Mouse (Mus musculus) spleen, adult 18-20 months (tissue): Measurements from ENCODE around the gene Pcnx3.

Experiments
- DNase-seq, 2 experiments: peaks; one replicate each; pipeline ENCODE4 v3.0.0; 2022; ENCODE audit warnings: mixed read lengths in 2 of 2

Pcnx3 gene

GRCm38 (mm10) chr19:5668372-5668771, 20.3 kb downstream of the Pcnx3 start:
- no peak for DNase-seq

- no peak for DNase-seq
Observed at GRCm38 (mm10) chr19:5666386-5666785, 22.3 kb downstream of the Pcnx3 start.

- DNase-seq = no peak
Observed at GRCm38 (mm10) chr19:5665465-5665864, 23.2 kb downstream of the Pcnx3 start.

DNA sequence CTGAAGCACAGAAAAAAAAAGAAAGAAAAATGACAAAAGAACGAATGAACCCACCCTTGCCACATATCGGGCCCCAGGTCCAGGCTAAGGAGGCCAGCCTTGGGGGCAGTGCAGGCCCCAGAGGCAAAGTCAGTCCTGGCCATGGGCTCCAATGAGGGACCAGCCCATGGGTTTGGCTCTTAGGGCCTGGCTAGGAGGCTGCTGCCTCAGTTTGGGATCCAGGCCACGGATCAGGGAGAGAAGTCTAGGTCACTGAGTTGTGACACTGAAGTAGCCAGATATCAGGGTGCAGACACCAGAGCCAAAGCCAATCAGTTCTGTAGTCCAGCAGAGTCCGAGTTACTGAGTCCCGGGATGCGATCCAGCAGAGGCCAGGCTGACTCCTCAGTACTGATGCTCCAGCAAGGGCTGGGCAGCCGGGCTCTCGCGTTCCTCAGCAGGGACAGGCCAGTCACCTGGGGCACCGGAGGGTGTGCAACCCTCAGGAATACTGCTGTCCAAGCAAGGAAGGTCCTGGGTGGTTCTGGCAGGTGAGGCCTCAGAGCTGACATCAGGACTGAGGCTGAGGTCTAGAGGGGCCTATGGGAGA, 23.9 kb downstream of the Pcnx3 start:
- DNase-seq = no peak

GRCm38 (mm10) chr19:5662981-5663913, 25.5 kb downstream of the Pcnx3 start, which contains the start of gene Sipa1:
Gene Sipa1 (minus strand): TSS chr19:5663707.
- DNase-seq = peak; percentile 97 to 98

DNA sequence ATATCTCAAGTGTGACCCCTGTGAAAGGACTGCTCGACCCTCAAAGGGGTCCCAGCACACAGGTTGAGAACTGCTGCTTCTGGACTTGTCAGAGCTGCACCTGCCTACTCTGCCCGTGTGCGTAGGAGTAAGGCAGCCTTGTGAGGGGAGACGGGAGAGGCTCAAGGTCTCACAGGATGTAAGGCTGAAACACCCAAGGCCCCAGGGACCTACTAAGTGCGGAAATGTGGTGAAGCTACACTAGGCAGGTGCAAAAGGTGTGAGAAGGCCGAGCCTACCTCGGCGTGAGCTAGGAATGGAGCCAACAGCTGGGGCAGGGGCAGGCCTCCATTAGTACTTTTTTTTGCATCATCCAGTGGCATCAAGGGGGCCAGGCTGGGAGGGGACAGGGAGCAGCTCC, 26.4 kb downstream of the Pcnx3 start:
- DNase-seq = peak; percentile 63 to 73

- peak; percentile 72 to 80 for DNase-seq
Observed at GRCm38 (mm10) chr19:5660942-5661751, 27.6 kb downstream of the Pcnx3 start.

GRCm38 (mm10) chr19:5654720-5655298, 33.9 kb downstream of the Pcnx3 start:
- no peak for DNase-seq

DNA sequence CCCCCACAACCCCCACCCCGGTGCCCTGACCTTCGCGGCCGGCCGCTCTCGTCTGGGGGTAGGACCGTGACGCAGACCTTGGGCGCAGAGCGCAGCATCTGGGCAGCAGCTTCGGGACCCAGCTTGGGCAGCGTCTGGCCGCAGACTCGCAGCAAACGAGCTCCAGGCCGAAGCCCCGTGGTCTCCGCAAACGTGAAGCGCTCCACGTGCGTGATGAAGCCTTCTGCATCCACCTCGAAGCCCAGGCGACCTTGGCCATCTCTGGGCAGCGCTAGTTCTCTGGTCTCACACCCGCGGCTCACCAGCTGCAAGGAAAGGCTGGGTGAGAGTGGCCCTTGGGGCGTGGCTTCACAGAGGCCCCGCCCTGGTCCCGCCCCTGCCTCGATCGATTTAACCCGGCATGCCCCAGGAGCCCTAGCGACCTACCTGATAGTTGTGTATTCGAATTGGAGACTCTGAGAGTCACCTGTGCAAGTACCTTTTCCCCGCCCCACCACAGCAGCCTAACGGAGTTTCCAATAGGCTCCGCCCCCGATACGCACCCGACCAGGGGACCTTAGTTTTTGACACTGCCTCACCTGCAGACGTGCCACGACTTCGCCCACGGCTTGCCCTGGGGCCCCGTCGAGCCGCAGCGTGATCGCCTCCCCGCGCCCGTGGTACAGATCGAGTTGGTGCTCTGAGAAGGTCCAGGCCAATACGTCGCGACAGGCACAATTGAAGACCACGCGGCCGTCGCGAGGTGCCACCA, 34.6 kb downstream of the Pcnx3 start:
- DNase-seq = no peak

- no peak for DNase-seq
Observed at GRCm38 (mm10) chr19:5652570-5652969, 36.1 kb downstream of the Pcnx3 start.

GRCm38 (mm10) chr19:5651502-5652274, 37.0 kb downstream of the Pcnx3 start:
- no peak for DNase-seq

DNA sequence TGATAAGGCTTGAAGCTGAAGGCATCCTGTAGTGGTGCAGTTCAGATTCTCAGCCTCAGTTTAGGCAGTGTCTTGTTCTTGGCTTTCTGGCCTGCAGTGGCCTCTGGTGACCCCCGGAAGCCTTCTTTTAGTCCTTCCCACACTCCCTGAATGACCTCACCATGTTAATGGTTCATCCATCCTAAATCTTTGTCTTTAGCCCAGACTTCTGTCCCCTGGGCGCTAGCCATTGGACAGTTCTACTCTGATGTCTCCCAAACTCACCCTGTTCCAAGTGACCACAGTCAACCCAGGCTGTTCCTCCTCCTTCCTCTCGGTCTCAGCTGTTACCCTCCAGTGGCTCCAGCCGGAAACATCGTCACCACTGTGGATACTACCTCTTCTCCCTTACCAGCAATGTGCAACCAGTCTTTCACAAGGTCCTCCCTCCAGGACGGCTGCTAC, 39.4 kb downstream of the Pcnx3 start:
- no peak for DNase-seq

- DNase-seq = peak; percentile 78 to 81
Observed at GRCm38 (mm10) chr19:5648401-5649297, 40.1 kb downstream of the Pcnx3 start.

DNA sequence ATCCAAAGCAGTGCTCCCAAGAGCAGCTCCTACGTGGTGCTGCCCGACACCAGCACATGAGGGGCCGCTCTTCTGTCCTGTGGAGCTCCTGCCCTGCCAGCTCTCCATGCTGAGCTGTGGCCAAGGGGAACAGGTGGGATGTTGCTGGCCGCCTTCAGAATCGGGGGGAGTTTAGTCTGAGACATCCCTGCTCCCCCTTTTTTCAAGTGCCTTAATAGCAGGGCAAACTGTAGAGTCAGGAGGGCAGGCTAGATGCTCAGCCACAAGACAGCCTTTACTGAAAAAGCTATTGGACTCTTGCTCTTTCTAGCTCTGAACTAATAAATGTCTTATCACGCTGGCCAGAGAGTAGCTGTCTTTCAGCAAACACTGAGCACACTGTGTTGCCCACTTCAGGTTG, 40.9 kb downstream of the Pcnx3 start:
- DNase-seq = no peak

DNA sequence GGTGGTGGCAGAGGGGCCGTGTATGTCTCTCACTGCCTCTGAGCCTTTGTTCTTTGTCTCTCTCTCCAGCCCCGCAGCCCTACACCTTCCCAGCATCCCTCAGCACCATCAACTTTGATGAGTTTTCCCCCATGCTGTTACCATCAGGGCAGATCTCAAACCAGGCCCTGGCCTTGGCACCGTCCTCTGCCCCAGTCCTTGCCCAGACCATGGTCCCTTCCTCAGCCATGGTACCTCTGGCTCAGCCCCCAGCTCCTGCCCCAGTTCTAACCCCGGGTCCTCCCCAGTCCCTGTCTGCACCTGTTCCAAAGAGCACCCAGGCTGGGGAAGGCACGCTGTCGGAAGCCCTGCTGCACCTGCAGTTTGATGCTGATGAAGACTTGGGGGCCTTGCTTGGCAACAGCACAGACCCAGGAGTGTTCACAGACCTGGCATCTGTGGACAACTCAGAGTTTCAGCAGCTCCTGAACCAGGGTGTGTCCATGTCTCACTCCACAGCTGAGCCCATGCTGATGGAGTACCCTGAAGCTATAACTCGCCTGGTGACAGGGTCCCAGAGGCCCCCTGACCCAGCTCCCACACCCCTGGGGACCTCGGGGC, 41.9 kb downstream of the Pcnx3 start:
- no peak for DNase-seq

- no peak for DNase-seq
Observed at GRCm38 (mm10) chr19:5645280-5645679, 43.4 kb downstream of the Pcnx3 start.

DNA sequence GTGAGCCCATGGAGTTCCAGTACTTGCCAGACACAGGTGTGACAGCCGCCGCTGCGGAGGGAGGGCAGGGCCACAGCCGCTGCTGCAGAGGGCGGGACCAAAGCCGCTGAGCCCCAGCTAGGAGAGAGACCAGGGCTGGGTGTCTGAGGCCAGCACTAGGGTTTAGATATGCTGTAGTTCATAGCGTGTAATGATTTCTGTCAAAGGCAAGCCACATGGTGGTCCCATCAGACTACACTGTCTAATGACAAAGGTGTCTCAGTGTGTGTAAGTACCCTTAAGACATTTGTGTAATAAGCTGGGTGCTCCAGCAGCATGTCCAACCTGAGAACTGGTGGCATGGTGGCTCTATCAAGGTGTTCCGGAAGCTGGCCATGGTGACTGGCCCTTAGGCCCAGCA, 47.1 kb downstream of the Pcnx3 start:
- no peak for DNase-seq

DNA sequence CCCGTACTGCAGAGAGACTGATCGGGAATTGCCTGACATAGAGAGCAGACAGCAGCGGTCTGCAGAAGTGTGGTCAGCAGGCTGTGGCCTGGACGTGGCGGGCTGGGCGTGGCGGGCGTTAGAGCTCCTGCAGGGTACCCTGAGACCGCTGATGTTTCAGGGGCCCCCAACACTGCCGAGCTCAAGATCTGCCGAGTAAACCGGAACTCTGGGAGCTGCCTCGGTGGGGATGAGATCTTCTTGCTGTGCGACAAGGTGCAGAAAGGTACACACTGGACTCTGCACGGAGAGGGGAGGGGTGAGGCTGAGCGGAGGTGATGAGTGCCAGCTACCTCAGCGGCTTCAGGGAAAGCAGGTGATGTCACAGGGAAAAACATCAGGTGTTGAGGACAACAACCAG, 47.7 kb downstream of the Pcnx3 start:
- no peak for DNase-seq

DNA sequence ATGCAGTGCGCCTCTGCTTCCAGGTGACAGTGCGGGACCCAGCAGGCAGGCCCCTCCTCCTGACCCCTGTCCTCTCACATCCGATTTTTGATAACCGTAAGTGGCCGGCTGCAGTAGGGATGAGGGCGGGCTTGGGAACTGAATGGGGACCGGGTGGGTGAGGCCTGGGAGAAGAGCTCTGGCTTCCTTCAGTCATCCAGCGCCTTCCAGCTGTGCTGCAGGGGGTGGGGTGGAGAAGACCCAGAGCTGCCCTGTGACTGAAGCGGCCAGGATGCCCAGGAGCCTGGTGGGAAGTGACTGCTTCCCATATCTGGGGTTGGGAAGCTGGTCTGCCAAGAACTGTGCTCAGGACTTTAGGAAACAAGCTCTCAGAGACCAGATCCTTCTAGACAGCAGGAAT, 48.4 kb downstream of the Pcnx3 start:
- DNase-seq = no peak
